Mouse (Mus musculus) kidney, postnatal 10 days (tissue): Measurements from ENCODE around the gene Tom1l2.

ENCODE experiments used
- DNase-seq: peaks from one replicate; pipeline ENCODE4 v3.0.0; 2021; ENCODE audit warnings: mixed read lengths

Tom1l2 gene

GRCm38 (mm10) chr11:60260743-60261142 is 92.0 kb downstream of the Tom1l2 start:
- DNase-seq = no peak

- DNase-seq = no peak
Observed at GRCm38 (mm10) chr11:60257696-60258095, 95.0 kb downstream of the Tom1l2 start.

- DNase-seq = no peak
Observed at GRCm38 (mm10) chr11:60256713-60257112, 96.0 kb downstream of the Tom1l2 start.

- peak; percentile 48 for DNase-seq
Observed at GRCm38 (mm10) chr11:60256176-60256681, 96.5 kb downstream of the Tom1l2 start.

- no peak for DNase-seq
Observed at GRCm38 (mm10) chr11:60255639-60256038, 97.1 kb downstream of the Tom1l2 start.

GRCm38 (mm10) chr11:60255181-60255580 is 97.5 kb downstream of the Tom1l2 start:
- no peak for DNase-seq

GRCm38 (mm10) chr11:60254308-60254707 is 98.4 kb downstream of the Tom1l2 start:
- no peak for DNase-seq

- no peak for DNase-seq
Observed at GRCm38 (mm10) chr11:60253546-60253945, 99.2 kb downstream of the Tom1l2 start.

GRCm38 (mm10) chr11:60250971-60251643 is 101.6 kb downstream of the Tom1l2 start:
- DNase-seq = peak; percentile 77

- DNase-seq = no peak
Observed at GRCm38 (mm10) chr11:60249885-60250284, 102.8 kb downstream of the Tom1l2 start.

- no peak for DNase-seq
Observed at GRCm38 (mm10) chr11:60248596-60249404, 103.9 kb downstream of the Tom1l2 start.

GRCm38 (mm10) chr11:60247753-60248550 is 104.8 kb downstream of the Tom1l2 start:
- DNase-seq = no peak

GRCm38 (mm10) chr11:60246077-60246476 is 106.6 kb downstream of the Tom1l2 start:
- no peak for DNase-seq

- no peak for DNase-seq
Observed at GRCm38 (mm10) chr11:60244503-60245143, 108.1 kb downstream of the Tom1l2 start.

GRCm38 (mm10) chr11:60240509-60240908 is 112.2 kb downstream of the Tom1l2 start:
- DNase-seq = no peak

- DNase-seq = no peak
Observed at GRCm38 (mm10) chr11:60235351-60235750, 117.4 kb downstream of the Tom1l2 start.

GRCm38 (mm10) chr11:60233235-60233634 is 119.5 kb downstream of the Tom1l2 start:
- DNase-seq = no peak

- no peak for DNase-seq
Observed at GRCm38 (mm10) chr11:60232441-60233058, 120.2 kb downstream of the Tom1l2 start.

GRCm38 (mm10) chr11:60231951-60232350 is 120.8 kb downstream of the Tom1l2 start:
- DNase-seq = no peak

GRCm38 (mm10) chr11:60231326-60231725 is 121.4 kb downstream of the Tom1l2 start:
- no peak for DNase-seq

GRCm38 (mm10) chr11:60230512-60230911 is 122.2 kb downstream of the Tom1l2 start:
- no peak for DNase-seq

GRCm38 (mm10) chr11:60229821-60230220 is 122.9 kb downstream of the Tom1l2 start:
- peak; percentile 63 for DNase-seq
